Mouse (Mus musculus): ENCODE results near the gene Gm13889. TPM values are rescaled to one million over a fixed set of nuclear protein-coding genes. Genes with fewer than 3 reads are reported as not detected.

The Gm13889 gene
- total RNA-seq, 2 experiments from 2014 or later, result 44.4 to 49.5 TPM

Other genes starting within 250 kb of the Gm13889 start
- gene Ext2, start 134.6 kb downstream of the Gm13889 start, total RNA-seq (2021), result 10 to 100 TPM; 55.4 to 62.4 TPM
- 1 to 10 TPM; 6.2 to 7.5 TPM for gene Accs, start 107.3 kb downstream of the Gm13889 start, total RNA-seq (2021)
- gene Accsl, start 88.0 kb downstream of the Gm13889 start, total RNA-seq (2021), result under 1 TPM; 0.34 to 0.47 TPM
- gene Gm27027, start 39.2 kb upstream of the Gm13889 start, total RNA-seq (2021), result not detected
- 10 to 100 TPM; 22.6 to 26.9 TPM for gene Alkbh3, start 53.6 kb upstream of the Gm13889 start, total RNA-seq (2021)
- gene Hsd17b12, start 200.8 kb upstream of the Gm13889 start, total RNA-seq (2021), result 10 to 100 TPM; 82.7 to 87.5 TPM

Data from layer of hippocampus, postnatal 10 days (tissue).